Mouse (Mus musculus): ENCODE measurements around the gene Mdga1.

The Mdga1 gene

DNA sequence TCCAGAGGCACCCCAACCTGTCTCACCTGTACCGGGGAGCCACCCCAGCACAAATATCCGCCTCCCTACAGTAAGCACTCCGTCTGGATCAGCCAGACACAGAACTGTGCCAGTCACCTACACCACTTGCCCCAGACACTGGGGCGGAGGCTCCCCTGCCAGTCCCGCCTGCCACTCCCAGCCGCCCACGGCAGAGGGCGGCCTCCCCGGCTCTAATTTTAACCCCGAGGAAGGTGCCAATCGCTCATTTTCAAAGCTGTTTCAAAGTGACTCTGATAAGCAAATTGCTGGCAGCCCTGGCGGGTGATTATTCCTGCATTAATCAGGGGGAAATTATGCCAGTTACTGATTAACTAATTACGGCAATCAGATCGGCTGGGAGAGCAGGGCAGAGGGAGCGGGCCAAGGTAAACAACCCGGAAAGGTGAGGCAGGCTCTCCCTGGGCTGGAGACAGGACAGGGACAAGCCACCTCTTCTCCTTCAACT is 41.1 kb downstream of the Mdga1 start:
- TF ChIP-seq NANOG (IDR thresholded peaks at IDR 0.05; ENCODE audit: borderline replicate concordance, low read length) (no peak), CTCF (conservative IDR thresholded peaks at IDR 0.05; ENCODE audit: low read length) (no peak), POU5F1 (IDR thresholded peaks at IDR 0.05; ENCODE audit: borderline replicate concordance, low read length) (no peak)
- H3K9me3 ChIP-seq (ENCODE audit: low read length) = peaks cover 3% of the 10 kb centered on the region
- H3K36me3 ChIP-seq (ENCODE audit: insufficient read depth, low read length) = no peaks in the 10 kb centered on the region
- peaks cover 37% of the 10 kb centered on the region for H3K27me3 ChIP-seq (ENCODE audit: insufficient read depth, low read length)
- H3K4me3 ChIP-seq (replicated peaks; ENCODE audit: low read length) = peak overlapping the region; percentile 64
- peaks cover 17% of the 10 kb centered on the region for H3K4me1 ChIP-seq (replicated peaks; ENCODE audit: low read depth, low read length)

DNA sequence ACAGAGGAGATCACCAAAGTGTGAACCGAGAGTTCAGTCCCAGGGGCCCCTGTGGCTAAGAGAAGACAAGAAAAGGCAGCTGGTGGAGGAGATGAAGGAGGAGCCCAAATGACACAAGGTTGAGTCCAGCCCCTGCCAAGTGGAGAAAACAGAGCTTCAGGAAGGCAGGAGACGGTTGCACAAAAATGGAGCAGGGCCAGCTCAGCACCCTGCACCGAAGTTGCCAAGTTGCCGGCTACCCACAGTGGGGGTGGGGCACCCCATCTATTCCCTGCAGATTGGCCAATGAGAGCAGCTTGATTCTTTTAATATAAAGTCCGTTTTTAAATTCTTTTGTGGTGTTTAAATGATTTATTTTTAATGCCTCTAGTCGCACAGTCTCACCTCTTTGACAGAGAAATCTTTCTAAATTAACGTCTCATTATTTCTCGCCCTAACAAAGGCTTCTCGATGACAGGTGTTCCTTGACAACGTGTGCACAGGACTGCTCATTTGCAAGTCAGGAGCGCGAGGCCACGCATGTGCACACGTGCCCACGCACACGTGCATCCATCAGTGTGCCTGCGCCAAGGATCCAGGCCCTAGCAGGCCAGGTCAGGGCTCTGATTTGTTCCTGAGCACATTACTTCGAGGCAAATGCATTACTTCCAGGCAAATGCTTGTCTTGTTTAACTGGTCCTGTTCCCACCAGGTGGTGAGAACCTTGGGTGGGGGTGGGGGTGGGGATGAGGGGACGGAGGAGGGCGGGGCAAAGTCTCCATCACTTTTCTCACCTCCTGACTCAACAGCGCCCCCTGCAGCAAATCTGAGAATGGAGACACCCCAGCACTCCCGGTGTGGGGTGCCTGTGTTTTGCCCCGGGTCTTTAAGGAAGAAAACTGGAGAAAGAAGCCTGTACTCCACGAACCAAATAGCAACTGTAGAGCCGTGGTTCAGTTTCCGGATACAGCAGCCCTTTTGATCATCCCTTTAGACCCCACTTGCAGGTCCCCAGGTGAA is 44.0 kb downstream of the Mdga1 start:
- peaks cover 3% of the 10 kb centered on the region for H3K9me3 ChIP-seq (ENCODE audit: low read length)
- peak; percentile 20; the same call in 1 of the 2 replicates for TF ChIP-seq CTCF (conservative IDR thresholded peaks at IDR 0.05; ENCODE audit: low read length)
- TF ChIP-seq POU5F1 (IDR thresholded peaks at IDR 0.05; ENCODE audit: borderline replicate concordance, low read length) = no peak
- no peak for TF ChIP-seq NANOG (IDR thresholded peaks at IDR 0.05; ENCODE audit: borderline replicate concordance, low read length)
- H3K36me3 ChIP-seq (ENCODE audit: insufficient read depth, low read length) = no peaks in the 10 kb centered on the region
- peaks cover 33% of the 10 kb centered on the region for H3K27me3 ChIP-seq (ENCODE audit: insufficient read depth, low read length)
- no peak overlapping the region for H3K4me3 ChIP-seq (replicated peaks; ENCODE audit: low read length)
- H3K4me1 ChIP-seq (replicated peaks; ENCODE audit: low read depth, low read length) = peaks cover 9% of the 10 kb centered on the region

DNA sequence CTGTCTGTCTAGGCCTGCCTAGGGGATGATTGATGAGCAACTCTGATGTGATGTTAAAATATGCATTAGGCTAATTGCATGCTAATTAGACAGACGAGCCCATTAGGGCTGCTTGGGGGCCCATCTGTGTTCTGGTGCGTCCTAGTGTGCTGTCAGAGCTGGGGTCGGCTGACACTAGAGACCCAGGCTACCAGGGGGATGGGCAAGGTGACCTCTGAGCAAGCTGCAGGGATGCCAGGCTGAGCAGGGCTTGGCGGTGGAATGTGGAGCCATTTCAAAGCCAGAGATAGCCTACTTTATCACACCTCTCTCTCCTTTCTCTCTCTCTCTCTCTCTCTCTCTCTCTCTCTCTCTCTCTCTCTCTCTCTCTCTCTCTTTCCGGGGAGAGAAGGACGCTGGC is 49.8 kb downstream of the Mdga1 start:
- no peak overlapping the region for H3K4me3 ChIP-seq (replicated peaks; ENCODE audit: low read length)
- H3K4me1 ChIP-seq (replicated peaks; ENCODE audit: low read depth, low read length) = peaks cover 11% of the 10 kb centered on the region
- H3K36me3 ChIP-seq (ENCODE audit: insufficient read depth, low read length) = no peaks in the 10 kb centered on the region

DNA sequence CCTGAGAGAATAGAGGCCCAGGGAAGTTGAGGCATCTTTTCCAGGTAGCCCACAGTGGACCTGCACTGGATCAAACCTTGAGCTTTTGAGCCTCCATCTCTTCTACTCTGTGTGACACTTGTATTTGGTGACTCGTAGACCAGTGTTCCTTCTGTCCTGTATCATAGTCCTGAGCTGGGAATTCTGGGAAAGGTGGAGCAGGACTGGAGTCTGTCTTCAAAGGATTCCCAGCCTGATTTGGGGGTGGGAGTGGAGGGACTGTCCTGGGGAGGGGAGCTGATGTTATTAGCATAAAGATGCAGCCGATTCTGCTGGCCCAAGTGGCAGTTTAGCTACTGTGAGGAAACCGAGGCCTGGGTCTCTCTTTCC is 50.4 kb downstream of the Mdga1 start:
- H3K36me3 ChIP-seq (ENCODE audit: insufficient read depth, low read length) = no peaks in the 10 kb centered on the region
- 0 out of 2 replicates have a peak, but pooled peaks cover 4% of the 10 kb centered on the region for H3K27me3 ChIP-seq (ENCODE audit: insufficient read depth, low read length)
- no peak overlapping the region for H3K4me3 ChIP-seq (replicated peaks; ENCODE audit: low read length)
- TF ChIP-seq CTCF (conservative IDR thresholded peaks at IDR 0.05; ENCODE audit: low read length) (no peak), NANOG (IDR thresholded peaks at IDR 0.05; ENCODE audit: borderline replicate concordance, low read length) (no peak), POU5F1 (IDR thresholded peaks at IDR 0.05; ENCODE audit: borderline replicate concordance, low read length) (no peak)
- H3K9me3 ChIP-seq (ENCODE audit: low read length) = peaks cover 3% of the 10 kb centered on the region
- peaks cover 11% of the 10 kb centered on the region for H3K4me1 ChIP-seq (replicated peaks; ENCODE audit: low read depth, low read length)

More for the DNA sequence above, 49.8 kb downstream of the Mdga1 start:
- Histone ChIP-seq H3K9me3 (ENCODE audit: low read length) (peaks cover 3% of the 10 kb centered on the region), H3K27me3 (ENCODE audit: insufficient read depth, low read length) (peaks cover 8% of the 10 kb centered on the region)
- TF ChIP-seq CTCF (conservative IDR thresholded peaks at IDR 0.05; ENCODE audit: low read length) (no peak), POU5F1 (IDR thresholded peaks at IDR 0.05; ENCODE audit: borderline replicate concordance, low read length) (no peak), NANOG (IDR thresholded peaks at IDR 0.05; ENCODE audit: borderline replicate concordance, low read length) (no peak)

DNA sequence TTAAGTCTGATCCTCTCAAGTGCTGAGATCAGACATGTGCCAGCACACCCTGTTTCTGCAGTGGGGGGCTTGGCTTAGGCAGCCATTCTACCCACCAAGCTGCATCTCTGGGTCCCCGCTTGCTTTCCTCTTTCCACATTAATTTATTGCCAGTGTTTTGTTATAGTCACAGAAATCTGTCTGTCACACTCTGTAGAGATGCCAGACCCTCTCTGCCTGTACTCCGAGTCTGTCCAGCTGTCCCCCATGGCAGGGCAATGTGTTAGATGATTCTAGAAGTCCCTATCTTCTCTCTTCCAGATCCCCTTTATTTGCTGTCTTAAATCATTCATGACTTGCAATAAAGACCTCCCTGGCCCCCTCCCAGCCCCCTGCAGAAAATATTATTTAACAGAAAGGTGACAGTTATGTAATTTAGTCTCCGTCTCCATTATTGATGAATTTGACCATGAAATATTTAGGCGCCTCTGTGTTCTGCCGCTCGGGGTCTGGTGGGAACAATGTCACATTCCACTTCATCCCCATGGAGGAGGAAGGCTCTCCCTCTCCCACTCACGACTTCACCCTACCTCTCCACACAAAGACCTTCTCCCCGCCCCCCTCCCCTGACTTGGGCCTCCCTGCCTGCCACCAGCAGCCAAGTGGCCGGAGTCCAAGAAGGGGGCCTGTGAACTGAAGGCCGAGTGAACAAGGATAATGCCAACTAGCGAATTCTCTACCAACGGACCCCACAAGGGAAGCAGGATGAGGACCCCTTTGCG is 50.9 kb downstream of the Mdga1 start:
- no peaks in the 10 kb centered on the region for H3K9me3 ChIP-seq (ENCODE audit: low read length)
- H3K27me3 ChIP-seq (ENCODE audit: insufficient read depth, low read length) = 0 out of 2 replicates have a peak, but pooled peaks cover 4% of the 10 kb centered on the region
- H3K4me3 ChIP-seq (replicated peaks; ENCODE audit: low read length) = no peak overlapping the region
- H3K4me1 ChIP-seq (replicated peaks; ENCODE audit: low read depth, low read length) = peaks cover 11% of the 10 kb centered on the region
- TF ChIP-seq NANOG (IDR thresholded peaks at IDR 0.05; ENCODE audit: borderline replicate concordance, low read length) (no peak), CTCF (conservative IDR thresholded peaks at IDR 0.05; ENCODE audit: low read length) (no peak), POU5F1 (IDR thresholded peaks at IDR 0.05; ENCODE audit: borderline replicate concordance, low read length) (no peak)
- H3K36me3 ChIP-seq (ENCODE audit: insufficient read depth, low read length) = no peaks in the 10 kb centered on the region

DNA sequence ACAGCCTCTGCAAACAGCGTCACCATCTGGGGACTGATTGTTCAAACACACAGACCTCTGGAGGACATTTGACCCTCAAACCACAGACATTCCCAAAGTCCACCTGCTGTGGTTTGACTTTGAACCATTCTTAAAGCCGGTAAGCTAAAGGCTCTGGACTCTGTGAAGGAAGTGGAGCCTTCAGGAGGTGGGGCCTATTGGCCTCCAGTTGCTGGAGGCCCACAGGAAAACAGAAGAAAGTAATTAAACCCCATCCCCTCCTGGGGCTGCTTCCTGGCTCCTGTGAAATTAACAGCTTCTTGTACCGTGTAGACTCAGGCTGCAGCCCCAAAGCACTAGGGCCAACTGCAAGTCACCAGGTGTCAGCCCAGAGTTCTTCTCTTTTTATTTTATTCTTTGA is 52.9 kb downstream of the Mdga1 start:
- Histone ChIP-seq H3K9me3 (ENCODE audit: low read length) (no peaks in the 10 kb centered on the region), H3K4me3 (replicated peaks; ENCODE audit: low read length) (no peak overlapping the region), H3K4me1 (replicated peaks; ENCODE audit: low read depth, low read length) (peaks cover 21% of the 10 kb centered on the region), H3K36me3 (ENCODE audit: insufficient read depth, low read length) (no peaks in the 10 kb centered on the region), H3K27me3 (ENCODE audit: insufficient read depth, low read length) (0 out of 2 replicates have a peak, but pooled peaks cover 4% of the 10 kb centered on the region)
- no peak for TF ChIP-seq NANOG (IDR thresholded peaks at IDR 0.05; ENCODE audit: borderline replicate concordance, low read length)
- no peak for TF ChIP-seq POU5F1 (IDR thresholded peaks at IDR 0.05; ENCODE audit: borderline replicate concordance, low read length)
- TF ChIP-seq CTCF (conservative IDR thresholded peaks at IDR 0.05; ENCODE audit: low read length) = no peak

DNA sequence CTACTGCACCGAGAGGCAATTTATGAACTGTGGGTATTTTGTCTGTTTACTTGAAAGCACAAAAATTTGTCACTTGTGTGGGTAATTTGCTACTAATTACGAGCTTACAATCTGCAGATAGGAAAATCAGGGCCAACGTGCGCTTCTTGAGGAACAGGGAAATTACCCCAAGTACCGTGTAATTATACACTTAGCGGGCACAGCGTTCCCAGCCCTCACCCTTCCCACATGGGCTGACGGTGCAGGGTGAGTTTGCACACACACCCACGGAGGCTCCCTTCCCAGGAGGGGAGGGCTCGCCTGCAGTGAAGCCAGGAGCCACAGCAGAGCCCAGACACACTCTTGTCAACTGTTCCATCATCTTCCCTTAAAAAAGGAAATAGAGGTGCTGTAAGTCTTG is 54.1 kb downstream of the Mdga1 start:
- Histone ChIP-seq H3K4me1 (replicated peaks; ENCODE audit: low read depth, low read length) (peaks cover 21% of the 10 kb centered on the region), H3K9me3 (ENCODE audit: low read length) (no peaks in the 10 kb centered on the region), H3K4me3 (replicated peaks; ENCODE audit: low read length) (no peak overlapping the region), H3K36me3 (ENCODE audit: insufficient read depth, low read length) (no peaks in the 10 kb centered on the region), H3K27me3 (ENCODE audit: insufficient read depth, low read length) (no peaks in the 10 kb centered on the region)
- TF ChIP-seq CTCF (conservative IDR thresholded peaks at IDR 0.05; ENCODE audit: low read length) = no peak
- no peak for TF ChIP-seq NANOG (IDR thresholded peaks at IDR 0.05; ENCODE audit: borderline replicate concordance, low read length)
- TF ChIP-seq POU5F1 (IDR thresholded peaks at IDR 0.05; ENCODE audit: borderline replicate concordance, low read length) = no peak
